Mouse (Mus musculus): Measurements from ENCODE around the gene Lrrtm3.

The Lrrtm3 gene

GRCm38 (mm10) chr10:64089680-64090460 lies at the start of gene Lrrtm3:
Gene Lrrtm3 (minus strand): TSS chr10:64090277.
- DNase-seq (ENCODE audit: low read depth, low spot score): peak; percentile 93

- DNase-seq (ENCODE audit: low read depth, low spot score): no peak
Observed at GRCm38 (mm10) chr10:64135481-64135880, 45.4 kb upstream of the Lrrtm3 start.

GRCm38 (mm10) chr10:64133461-64133860 lies 43.4 kb upstream of the Lrrtm3 start:
- no peak for DNase-seq (ENCODE audit: low read depth, low spot score)

- DNase-seq (ENCODE audit: low read depth, low spot score): no peak
Observed at GRCm38 (mm10) chr10:64130397-64131150, 40.5 kb upstream of the Lrrtm3 start.

- DNase-seq (ENCODE audit: low read depth, low spot score): no peak
Observed at GRCm38 (mm10) chr10:64118833-64119232, 28.8 kb upstream of the Lrrtm3 start.

- DNase-seq (ENCODE audit: low read depth, low spot score): no peak
Observed at GRCm38 (mm10) chr10:64115246-64115645, 25.2 kb upstream of the Lrrtm3 start.

- no peak for DNase-seq (ENCODE audit: low read depth, low spot score)
Observed at GRCm38 (mm10) chr10:64096532-64096931, 6.5 kb upstream of the Lrrtm3 start.

GRCm38 (mm10) chr10:64088774-64089460 lies 1.2 kb downstream of the Lrrtm3 start:
- no peak for DNase-seq (ENCODE audit: low read depth, low spot score)

- no peak for DNase-seq (ENCODE audit: low read depth, low spot score)
Observed at GRCm38 (mm10) chr10:64087936-64088773, 1.9 kb downstream of the Lrrtm3 start.

- DNase-seq (ENCODE audit: low read depth, low spot score): no peak
Observed at GRCm38 (mm10) chr10:64087521-64087920, 2.6 kb downstream of the Lrrtm3 start.

- DNase-seq (ENCODE audit: low read depth, low spot score): no peak
Observed at GRCm38 (mm10) chr10:64086567-64087391, 3.3 kb downstream of the Lrrtm3 start.

GRCm38 (mm10) chr10:64086183-64086566 lies 3.9 kb downstream of the Lrrtm3 start:
- no peak for DNase-seq (ENCODE audit: low read depth, low spot score)

GRCm38 (mm10) chr10:64084465-64084864 lies 5.6 kb downstream of the Lrrtm3 start:
- peak; percentile 39 for DNase-seq (ENCODE audit: low read depth, low spot score)

GRCm38 (mm10) chr10:64083813-64084212 lies 6.3 kb downstream of the Lrrtm3 start:
- no peak for DNase-seq (ENCODE audit: low read depth, low spot score)

- DNase-seq (ENCODE audit: low read depth, low spot score): no peak
Observed at GRCm38 (mm10) chr10:64082345-64082744, 7.7 kb downstream of the Lrrtm3 start.

GRCm38 (mm10) chr10:64076410-64077052 lies 13.5 kb downstream of the Lrrtm3 start:
- DNase-seq (ENCODE audit: low read depth, low spot score): no peak

GRCm38 (mm10) chr10:64075944-64076343 lies 14.1 kb downstream of the Lrrtm3 start:
- no peak for DNase-seq (ENCODE audit: low read depth, low spot score)

- DNase-seq (ENCODE audit: low read depth, low spot score): no peak
Observed at GRCm38 (mm10) chr10:64063704-64064103, 26.4 kb downstream of the Lrrtm3 start.

- DNase-seq (ENCODE audit: low read depth, low spot score): no peak
Observed at GRCm38 (mm10) chr10:64049946-64050345, 40.1 kb downstream of the Lrrtm3 start.

GRCm38 (mm10) chr10:64049151-64049550 lies 40.9 kb downstream of the Lrrtm3 start:
- DNase-seq (ENCODE audit: low read depth, low spot score): no peak

Measured in R1 (cell line).